Mouse (Mus musculus) central nervous system, embryonic 11.5 days (tissue): ENCODE measurements around the gene Gpr22. TPM values are rescaled to one million over a fixed set of nuclear protein-coding genes. Genes with fewer than 3 reads are reported as not detected.

Source experiments
- polyA plus RNA-seq: library from polyadenylated mRNA; depleted of rRNA; stranded (reverse); fragments of >200 nt; gene quantifications from 2 replicates; pipeline ENCODE4 v1.2.3, GENCODE M21; 2012; rRNA removed

The Gpr22 gene
- polyA plus RNA-seq: 1.7 and 3.5 TPM in 2 replicates

DNA sequence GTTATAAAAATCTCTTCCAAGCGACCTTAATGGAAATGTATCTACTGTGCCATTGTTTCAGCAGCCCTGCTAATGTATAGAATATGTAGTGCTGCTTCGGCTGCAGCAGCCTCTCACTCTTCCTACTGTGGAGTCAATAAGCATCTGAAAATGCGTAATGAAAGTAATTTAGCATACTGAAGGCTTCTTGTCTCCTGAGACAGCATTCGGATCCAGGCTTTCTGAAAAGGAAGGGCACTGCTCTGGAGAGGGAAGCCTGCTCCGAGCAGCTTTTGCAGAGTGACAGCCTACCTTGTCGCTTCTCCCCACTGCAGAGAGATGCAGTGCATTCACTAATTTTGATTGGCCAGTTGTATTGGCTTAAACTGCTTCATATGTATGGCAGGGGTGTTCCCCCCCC lies at the start of gene Gpr22:
Gpr22 (minus strand) TSS at position 348 of the 400 bp plus-strand sequence.

Other genes starting within 250 kb of the Gpr22 start
- 8.4 and 16.1 TPM in 2 replicates for gene Cbll1, start 214.3 kb downstream of the Gpr22 start, polyA plus RNA-seq
- 0.01 and 0.06 TPM in 2 replicates for gene Slc26a4, start 154.0 kb downstream of the Gpr22 start, polyA plus RNA-seq
- 11.8 and 15.0 TPM in 2 replicates for gene Bcap29, start 79.3 kb downstream of the Gpr22 start, polyA plus RNA-seq
- gene Dus4l, start 59.1 kb downstream of the Gpr22 start, polyA plus RNA-seq: 8.9 and 14.7 TPM in 2 replicates
- gene Cog5, start 59.1 kb downstream of the Gpr22 start, polyA plus RNA-seq: 24.9 and 36.3 TPM in 2 replicates
- gene Hbp1, start 236.6 kb upstream of the Gpr22 start, polyA plus RNA-seq: 50.3 and 89.3 TPM in 2 replicates